Mouse (Mus musculus) gastrocnemius, adult 8-10 months (tissue): Measurements from ENCODE around the gene Vcan. TPM values are rescaled to one million over a fixed set of nuclear protein-coding genes. Genes with fewer than 3 reads are reported as not detected.

Experiments used
- DNase-seq, 2 experiments: peaks; one replicate each; pipeline ENCODE4 v3.0.0; 2022; ENCODE audit warnings: low spot score in 2 of 2
- total RNA-seq, 4 experiments: library from RNA; stranded (reverse); gene quantifications; 2 replicates each; pipeline ENCODE4 v1.2.4; 2022

Gene Vcan
- total RNA-seq, 4 experiments from 2014 or later, result 1.9 to 3.6 (median 3.1) TPM

- DNase-seq, result no peak
Observed at GRCm38 (mm10) chr13:89726492-89726891, 15.8 kb downstream of the Vcan start.

GRCm38 (mm10) chr13:89720497-89720896 lies 21.8 kb downstream of the Vcan start:
- DNase-seq, result no peak

- DNase-seq, result no peak
Observed at GRCm38 (mm10) chr13:89709497-89710201, 32.7 kb downstream of the Vcan start.

GRCm38 (mm10) chr13:89708151-89708927 lies 34.0 kb downstream of the Vcan start:
- DNase-seq, result no peak

DNA sequence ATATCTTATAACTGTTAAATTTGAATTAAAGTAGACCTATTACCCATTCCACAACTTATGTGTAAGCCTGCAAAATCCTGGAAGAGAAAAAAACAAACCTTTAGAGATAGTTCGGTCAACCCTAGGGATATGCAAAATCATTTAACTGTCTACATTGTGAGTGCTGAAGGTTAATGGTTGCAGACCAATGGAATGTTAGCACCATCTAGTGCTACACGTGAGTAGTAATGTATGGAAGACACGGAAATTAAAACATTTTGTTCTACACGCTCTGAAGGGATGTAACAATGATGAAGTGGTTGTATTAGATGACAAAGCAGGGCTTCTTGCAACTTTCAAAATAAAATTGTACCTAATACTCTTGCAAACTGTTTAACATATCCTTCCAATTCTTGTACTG lies 39.9 kb downstream of the Vcan start:
- no peak for DNase-seq

DNA sequence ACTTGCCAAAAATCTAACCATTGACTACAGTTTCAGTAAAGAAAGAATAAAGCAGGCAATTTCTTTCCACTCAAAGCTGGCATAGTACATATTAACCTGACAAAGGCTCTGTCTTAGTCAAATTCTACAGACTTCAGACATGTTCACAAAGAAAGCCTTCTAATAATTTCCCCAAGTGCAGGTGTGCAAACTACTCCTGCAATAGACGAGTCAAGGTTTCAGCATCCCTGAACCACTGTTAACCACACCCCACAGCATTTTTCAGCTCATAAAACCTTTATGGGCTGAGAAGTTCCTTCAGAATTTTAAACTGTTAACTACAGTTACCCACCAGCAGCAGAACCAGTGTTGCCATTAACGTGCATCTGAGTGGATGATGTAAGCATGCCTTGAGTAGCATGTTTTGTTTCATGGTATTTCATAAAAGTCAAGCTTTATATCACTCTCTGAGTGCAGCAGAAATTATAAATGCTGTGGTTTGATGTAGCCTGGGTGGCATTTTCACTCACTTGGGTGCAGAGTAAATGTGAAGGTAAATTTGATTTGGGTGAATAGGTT lies 42.2 kb downstream of the Vcan start:
- no peak for DNase-seq

DNA sequence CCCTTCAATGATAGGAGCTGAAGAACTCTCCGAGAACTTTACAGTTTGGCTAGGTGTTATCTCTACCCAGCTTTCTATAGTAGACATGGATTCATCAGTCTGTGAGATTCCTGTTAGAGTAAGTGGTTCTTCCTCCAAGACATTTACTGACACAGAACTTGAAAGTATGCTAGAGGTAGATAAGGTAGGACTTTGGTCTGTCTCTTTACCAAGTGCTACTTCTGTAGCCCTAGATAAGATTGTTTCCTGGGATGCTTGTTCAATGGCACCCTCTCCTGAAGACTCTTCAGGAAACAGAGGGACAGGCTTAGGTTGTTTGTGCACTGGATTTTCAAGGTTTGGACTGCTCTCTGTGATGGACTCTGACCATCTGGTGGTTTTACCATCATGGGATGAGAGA lies 49.7 kb downstream of the Vcan start:
- no peak for DNase-seq

- no peak for DNase-seq
Observed at GRCm38 (mm10) chr13:89683490-89683889, 58.8 kb downstream of the Vcan start.

DNA sequence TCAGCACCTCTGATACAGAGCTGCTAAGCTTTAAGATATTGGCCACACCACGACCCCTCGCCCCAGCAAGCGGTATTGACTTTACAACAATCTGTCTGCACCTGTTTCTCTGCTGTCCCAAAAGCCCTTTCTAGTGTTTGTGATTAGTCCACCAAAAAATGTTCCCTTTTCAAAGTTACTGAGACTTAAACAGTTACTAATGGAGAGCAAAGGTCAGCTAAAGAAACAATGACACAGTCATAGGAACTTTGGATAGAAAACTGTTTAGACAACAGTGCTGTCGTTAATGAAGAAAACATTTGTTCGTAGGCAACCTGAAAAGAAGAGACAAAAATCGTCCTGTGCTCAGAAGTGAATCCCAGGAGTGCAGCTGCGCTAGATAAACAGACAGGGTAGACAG lies 60.1 kb downstream of the Vcan start:
- DNase-seq, result no peak

DNA sequence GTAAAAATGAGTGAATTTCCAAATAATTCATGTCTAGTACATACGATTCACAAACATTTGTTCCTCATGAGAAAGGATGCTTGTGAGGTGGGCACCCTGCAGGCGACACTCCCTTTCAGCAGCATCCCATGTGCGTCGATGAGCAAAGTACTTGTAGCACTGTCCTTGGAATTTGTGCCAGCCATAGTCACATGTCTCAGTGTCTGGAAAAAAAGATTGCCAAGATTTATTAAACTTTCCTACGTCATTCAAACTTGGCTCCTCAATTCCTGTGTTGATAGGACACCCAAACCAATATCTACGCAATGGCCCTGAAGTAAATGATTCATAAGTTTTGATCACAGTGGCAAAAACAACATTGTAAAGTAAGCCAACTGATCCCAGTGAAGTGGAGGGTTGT lies 62.6 kb downstream of the Vcan start:
- DNase-seq, result no peak

DNA sequence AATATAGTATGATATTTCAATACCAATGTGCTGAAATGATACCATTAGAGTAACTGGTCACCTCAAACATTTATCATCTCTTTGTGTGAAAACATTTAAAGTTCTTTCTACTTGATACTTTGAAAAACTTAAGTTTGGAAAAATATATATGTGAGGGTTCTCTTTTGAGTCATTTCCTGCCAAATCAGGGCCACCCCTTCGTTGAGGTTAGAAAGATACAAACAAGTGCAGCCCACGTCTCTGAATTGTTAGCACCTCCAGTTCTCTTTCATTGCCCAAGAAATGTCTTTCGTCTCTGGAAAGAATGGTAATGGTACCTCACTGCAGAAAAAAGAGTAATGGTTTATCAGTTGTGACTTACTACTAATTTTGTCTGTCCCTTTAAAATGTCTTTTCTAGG lies 71.8 kb downstream of the Vcan start:
- DNase-seq, result no peak

DNA sequence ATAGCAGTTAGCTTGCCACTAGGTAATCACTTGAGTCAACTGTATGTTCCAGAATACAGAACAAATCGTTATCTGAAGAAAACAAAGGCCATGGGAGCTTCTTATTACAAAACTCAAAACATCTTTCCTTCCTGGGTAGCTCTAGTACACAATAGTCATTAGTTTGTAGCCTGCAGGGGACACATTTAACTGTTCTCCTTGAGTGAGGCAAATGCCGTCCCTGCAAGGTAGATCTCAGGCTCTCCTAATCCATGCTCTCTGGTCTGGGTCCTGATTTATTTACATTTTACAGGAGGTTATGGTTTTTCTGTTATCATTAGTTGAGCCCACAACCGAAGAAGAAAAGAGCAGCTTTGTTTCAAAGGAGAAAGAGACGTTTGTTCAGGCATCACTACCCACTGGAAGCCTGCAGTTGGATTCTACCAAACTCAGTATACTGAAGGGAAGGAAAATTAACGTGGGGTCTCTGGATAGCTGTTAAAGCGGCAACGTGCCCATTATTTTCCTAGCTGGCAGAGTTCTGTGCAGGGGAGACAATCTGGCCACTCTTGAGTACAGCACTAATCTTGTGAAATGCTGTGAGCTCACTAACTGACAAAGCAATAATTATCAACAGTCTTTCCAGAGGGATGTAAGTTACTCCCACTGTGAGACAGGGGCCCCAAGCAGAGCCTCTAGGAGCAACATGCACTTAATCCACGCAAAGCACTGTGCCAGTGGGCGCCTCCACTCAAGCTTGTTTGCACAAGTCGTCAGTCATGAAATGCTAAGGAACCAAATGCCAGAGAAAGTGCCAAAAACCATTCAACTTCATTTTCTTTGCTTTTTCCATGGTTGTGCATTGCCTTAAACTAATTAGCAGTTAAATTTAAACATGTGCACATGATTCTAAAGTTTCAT lies 73.1 kb downstream of the Vcan start:
- no peak for DNase-seq

DNA sequence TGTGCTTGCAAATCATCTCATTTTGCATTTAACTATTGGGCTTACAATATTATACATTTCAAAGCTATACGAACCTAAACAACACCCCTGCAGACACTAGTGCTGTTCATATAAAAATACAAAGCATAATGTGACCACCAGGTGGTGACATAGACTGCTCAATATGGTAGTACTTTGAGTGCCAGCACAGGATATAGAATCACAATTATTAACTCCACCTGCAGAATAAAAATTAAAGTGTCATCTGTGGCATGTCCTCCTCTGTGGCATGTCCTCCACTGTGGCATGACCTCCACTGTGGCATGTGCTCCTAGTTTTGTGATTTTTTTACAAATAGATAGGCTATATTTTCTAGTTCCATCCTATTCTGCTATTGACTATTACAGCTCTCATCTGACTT lies 74.2 kb downstream of the Vcan start:
- no peak for DNase-seq

- no peak for DNase-seq
Observed at GRCm38 (mm10) chr13:89661688-89662087, 80.6 kb downstream of the Vcan start.

DNA sequence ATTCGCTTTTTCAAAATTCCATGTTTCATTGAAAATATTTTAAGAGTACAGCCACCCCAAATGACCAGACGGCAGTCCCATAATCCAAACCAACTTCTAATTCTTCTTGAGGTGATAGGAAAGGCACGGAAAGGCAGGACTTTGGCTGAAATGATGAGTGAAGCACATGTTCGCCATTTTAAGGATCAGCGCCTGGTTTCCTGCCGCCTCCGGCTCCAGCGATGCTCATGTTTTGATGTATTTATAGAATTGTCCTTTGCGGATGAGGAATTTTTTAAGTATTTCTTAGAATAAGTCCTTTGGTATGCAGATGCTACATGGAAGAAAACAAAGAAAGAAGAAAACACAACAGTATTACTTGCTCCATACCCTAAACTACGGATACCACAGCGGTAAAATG lies 85.3 kb downstream of the Vcan start:
- no peak for DNase-seq

GRCm38 (mm10) chr13:89653279-89653678 lies 89.0 kb downstream of the Vcan start:
- no peak for DNase-seq

DNA sequence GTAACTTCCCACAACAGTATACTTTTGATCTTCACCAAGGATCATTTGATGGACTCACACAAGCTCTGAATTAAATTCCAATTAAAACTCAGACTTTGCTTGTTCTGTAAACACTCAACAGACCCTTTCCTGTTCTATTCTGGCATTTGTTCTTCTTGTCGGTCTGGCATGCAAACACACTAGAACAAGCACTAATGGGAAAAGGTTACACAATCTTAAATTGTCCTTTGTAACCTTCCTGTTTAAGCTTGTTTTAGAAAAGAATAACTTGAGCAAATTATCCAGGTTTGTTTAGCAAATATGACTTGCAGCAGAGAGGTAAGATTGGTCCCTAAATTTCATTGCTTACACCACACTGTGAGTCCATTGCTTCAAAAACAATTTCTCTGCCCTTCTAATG lies 89.5 kb downstream of the Vcan start:
- no peak for DNase-seq

DNA sequence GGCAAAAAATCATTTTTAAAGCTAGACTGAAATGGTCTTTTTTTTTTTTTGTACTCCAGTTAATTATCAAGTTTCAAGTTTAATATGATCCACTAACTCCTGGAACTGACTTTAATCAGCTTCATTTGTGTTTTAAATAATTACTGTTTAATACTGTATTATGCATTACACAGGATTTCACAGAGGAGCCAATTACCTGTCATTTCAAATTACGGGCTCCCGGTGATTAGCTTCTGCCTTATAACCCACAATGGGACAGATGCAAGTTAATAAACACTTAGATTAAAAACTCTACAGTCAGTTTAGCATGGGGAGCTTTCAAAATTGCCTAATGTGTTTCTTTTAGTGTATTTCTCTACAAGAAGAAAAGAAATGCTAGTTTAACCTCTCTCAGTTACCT lies 96.7 kb downstream of the Vcan start:
- DNase-seq, result no peak

- no peak for DNase-seq
Observed at GRCm38 (mm10) chr13:89637012-89637411, 105.3 kb downstream of the Vcan start.

DNA sequence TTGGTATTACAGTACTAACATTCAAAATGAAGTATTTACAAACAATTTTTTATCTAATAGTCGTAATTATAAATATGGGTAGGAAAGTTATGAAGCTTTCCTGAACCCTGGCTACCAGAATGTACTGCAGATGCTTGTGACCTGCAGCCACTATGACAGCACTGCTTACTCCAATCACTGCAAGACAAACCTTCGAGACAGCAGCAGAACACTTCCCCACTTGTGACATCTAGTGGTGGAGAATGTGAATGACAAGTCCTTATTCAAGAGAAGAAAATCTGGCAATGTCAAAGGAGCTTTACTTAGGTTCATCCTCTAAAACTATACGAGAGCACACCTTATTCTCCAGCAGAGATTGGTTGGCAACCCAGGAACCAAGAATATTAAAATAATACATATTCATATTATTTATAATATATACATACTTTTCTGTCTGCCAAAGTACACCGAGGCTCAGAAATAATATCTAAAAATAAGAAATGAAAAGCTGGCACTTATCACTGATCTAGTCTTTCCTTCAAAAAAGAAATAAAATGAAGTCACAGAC lies 108.1 kb downstream of the Vcan start:
- no peak for DNase-seq

DNA sequence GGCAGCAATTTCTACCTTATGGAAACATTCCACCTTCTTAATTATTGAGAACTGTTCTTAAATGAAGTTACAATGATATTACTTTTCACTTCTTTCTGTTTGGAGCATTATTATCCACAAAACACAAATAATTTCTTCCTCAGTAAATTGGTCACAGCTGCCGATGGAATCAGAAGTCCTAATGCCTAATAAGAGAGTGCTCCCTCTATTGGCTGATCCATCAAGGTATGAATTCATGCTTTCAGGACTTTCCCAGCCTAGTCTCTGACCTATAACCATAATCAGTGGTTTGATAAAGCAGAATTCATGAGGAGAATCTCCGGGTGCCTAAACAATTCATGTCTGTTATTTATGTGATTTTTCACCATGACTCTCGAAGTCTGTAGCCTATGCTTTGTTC lies 123.2 kb downstream of the Vcan start:
- DNase-seq, result no peak
